Mouse (Mus musculus) intestine, postnatal 0 days (tissue): ENCODE data around the gene Tnks1bp1. TPM values are rescaled to one million over a fixed set of nuclear protein-coding genes. Genes with fewer than 3 reads are reported as not detected.

Source experiments
- ATAC-seq: fragments of 200-750 bp; cut with Nextera tagmentation; 2 replicates; pipeline ENCODE4 v1.8.0; 2017; ENCODE audit warnings: mild to moderate bottlenecking, moderate TSS enrichment, moderate library complexity
- H3K27ac ChIP-seq: fragments of 300-500 bp; sonication (generic); 2 replicates; pipeline ENCODE4 v1.5.1; 2014; ENCODE audit warnings: mild to moderate bottlenecking, low read depth, low read length, moderate library complexity
- H3K27me3 ChIP-seq: fragments of 300-500 bp; sonication (generic); replicated peaks from 2 replicates; pipeline ENCODE4 v1.6.1; 2014; ENCODE audit warnings: low read length, mixed read lengths; ENCODE audit not compliant: control insufficient read depth, insufficient read depth
- H3K36me3 ChIP-seq: fragments of 300-500 bp; sonication (generic); 2 replicates; pipeline ENCODE4 v1.6.1; 2014; ENCODE audit warnings: mild to moderate bottlenecking, moderate library complexity; ENCODE audit not compliant: control insufficient read depth, insufficient read depth
- H3K4me1 ChIP-seq: fragments of 300-500 bp; sonication (generic); replicated peaks from 2 replicates; pipeline ENCODE4 v1.6.1; 2014; ENCODE audit warnings: antibody characterized with exemption, low read length, mixed read lengths; ENCODE audit not compliant: control insufficient read depth, insufficient read depth
- H3K4me2 ChIP-seq: fragments of 300-500 bp; sonication (generic); replicated peaks from 2 replicates; pipeline ENCODE4 v1.6.1; 2014; ENCODE audit warnings: low read depth, mild to moderate bottlenecking, moderate library complexity
- H3K4me3 ChIP-seq: fragments of 300-500 bp; sonication (generic); 2 replicates; pipeline ENCODE4 v1.5.1; 2014; ENCODE audit warnings: low read depth, low read length
- H3K9ac ChIP-seq: fragments of 300-500 bp; sonication (generic); 2 replicates; pipeline ENCODE4 v1.6.1; 2014; ENCODE audit warnings: mild to moderate bottlenecking, low read depth, low read length
- H3K9me3 ChIP-seq: fragments of 300-500 bp; sonication (generic); 2 replicates; pipeline ENCODE4 v1.6.1; 2016; ENCODE audit warnings: mixed run types; ENCODE audit not compliant: control insufficient read depth
- CTCF ChIP-seq: sonication (generic); IDR thresholded peaks from 2 replicates; pipeline ENCODE4 v1.5.1; 2016; ENCODE audit warnings: low read depth, mild to moderate bottlenecking, control low read depth, antibody characterized with exemption, moderate library complexity
- WGBS: fragments of 180-500 bp; shearing (Covaris S2); extraction: QIAGEN DNeasy Blood & Tissue Kit; methylation state at CpG from one replicate; pipeline ENCODE4 v1.1.7; 2014; 5-methylcytosine and 5-hydroxymethylcytosine counted together
- polyA plus RNA-seq: library from polyadenylated mRNA; unstranded; fragments of >200 nt; fragmentation: Nextera tagmentation; extraction: Ambion mirVana; gene quantifications from 2 replicates; pipeline ENCODE4 v1.2.1, GENCODE M21; 2015

Gene Tnks1bp1
- polyA plus RNA-seq, 1 experiment from 2014 or later: 18.0 TPM

- Histone ChIP-seq H3K4me2 (no peak overlapping the region), H3K36me3 (no peaks in the 10 kb centered on the region), H3K9me3 (no peaks in the 10 kb centered on the region), H3K9ac (no peak overlapping the region), H3K27ac (no peak overlapping the region), H3K4me1 (peaks cover 13% of the 10 kb centered on the region), H3K27me3 (no peaks in the 10 kb centered on the region), H3K4me3 (no peak overlapping the region)
- TF ChIP-seq CTCF: peak; percentile 80
- 32% methylated on average over 4 of the region's 4 CpGs for WGBS
- no peak for ATAC-seq
Observed at GRCm38 (mm10) chr2:85007729-85008128, 40.1 kb upstream of the Tnks1bp1 start.

- Histone ChIP-seq H3K27ac (peak overlapping the region; percentile 76), H3K27me3 (no peaks in the 10 kb centered on the region), H3K36me3 (no peaks in the 10 kb centered on the region), H3K9me3 (no peaks in the 10 kb centered on the region), H3K4me1 (peaks cover 13% of the 10 kb centered on the region), H3K9ac (no peak overlapping the region), H3K4me2 (no peak overlapping the region; the same call in 1 of the 2 replicates), H3K4me3 (no peak overlapping the region)
- no peak for TF ChIP-seq CTCF
- ATAC-seq: peak; percentile 89
- 27% methylated on average over 2 of the region's 2 CpGs for WGBS
Observed at GRCm38 (mm10) chr2:85009212-85009611, 38.6 kb upstream of the Tnks1bp1 start.

- TF ChIP-seq CTCF: no peak
Observed at GRCm38 (mm10) chr2:85011906-85012604, 35.8 kb upstream of the Tnks1bp1 start.

GRCm38 (mm10) chr2:85012679-85013078, 35.1 kb upstream of the Tnks1bp1 start:
- Histone ChIP-seq H3K9me3 (no peaks in the 10 kb centered on the region), H3K9ac (no peak overlapping the region), H3K4me1 (peaks cover 13% of the 10 kb centered on the region), H3K4me3 (no peak overlapping the region), H3K36me3 (no peaks in the 10 kb centered on the region), H3K4me2 (no peak overlapping the region), H3K27ac (no peak overlapping the region), H3K27me3 (no peaks in the 10 kb centered on the region)
- TF ChIP-seq CTCF: no peak
- 80% methylated on average over 14 of the region's 14 CpGs for WGBS
- ATAC-seq: no peak

More at GRCm38 (mm10) chr2:85011906-85012604, 35.8 kb upstream of the Tnks1bp1 start:
- Histone ChIP-seq H3K27me3 (no peaks in the 10 kb centered on the region), H3K9ac (no peak overlapping the region), H3K9me3 (no peaks in the 10 kb centered on the region), H3K36me3 (no peaks in the 10 kb centered on the region), H3K4me3 (no peak overlapping the region), H3K27ac (peak overlapping the region; percentile 35; the same call in 1 of the 2 replicates), H3K4me1 (peaks cover 13% of the 10 kb centered on the region), H3K4me2 (no peak overlapping the region)
- WGBS: 27% methylated on average over 9 of the region's 9 CpGs
- ATAC-seq: peak; percentile 74

GRCm38 (mm10) chr2:85013826-85014587, 33.8 kb upstream of the Tnks1bp1 start:
- peaks cover 13% of the 10 kb centered on the region for H3K4me1 ChIP-seq
- H3K4me2 ChIP-seq: no peak overlapping the region
- H3K27me3 ChIP-seq: no peaks in the 10 kb centered on the region
- no peak overlapping the region for H3K4me3 ChIP-seq
- no peak overlapping the region for H3K27ac ChIP-seq
- H3K9me3 ChIP-seq: no peaks in the 10 kb centered on the region
- no peak overlapping the region for H3K9ac ChIP-seq
- 67% methylated on average over 5 of the region's 5 CpGs for WGBS
- H3K36me3 ChIP-seq: no peaks in the 10 kb centered on the region
- no peak for ATAC-seq
- peak; percentile 24; the same call in 1 of the 2 replicates for TF ChIP-seq CTCF

DNA sequence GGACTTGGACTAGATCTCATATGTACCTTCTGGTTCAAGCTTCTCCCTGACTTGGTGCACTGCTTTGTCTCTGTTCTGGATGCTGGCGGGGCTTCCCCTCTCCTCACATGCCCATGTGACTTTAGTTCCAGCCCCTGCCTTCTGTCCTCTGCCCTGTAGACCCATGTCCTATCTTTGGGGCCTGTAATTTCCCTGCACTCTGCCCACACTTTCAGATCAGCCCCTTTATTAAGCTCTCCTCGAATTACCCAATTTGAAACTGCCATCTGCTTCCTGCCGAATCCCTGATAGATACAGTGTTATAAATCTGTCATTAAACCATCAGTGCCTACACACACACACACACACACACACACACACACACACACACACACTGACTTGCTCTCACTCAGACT, 33.2 kb upstream of the Tnks1bp1 start:
- TF ChIP-seq CTCF: no peak
- H3K9ac ChIP-seq: no peak overlapping the region
- WGBS: 24% methylated on average over 3 of the region's 3 CpGs
- H3K36me3 ChIP-seq: no peaks in the 10 kb centered on the region
- no peak for ATAC-seq
- no peak overlapping the region for H3K4me3 ChIP-seq
- H3K27ac ChIP-seq: no peak overlapping the region
- H3K4me2 ChIP-seq: no peak overlapping the region
- H3K9me3 ChIP-seq: no peaks in the 10 kb centered on the region
- H3K4me1 ChIP-seq: peaks cover 11% of the 10 kb centered on the region
- no peaks in the 10 kb centered on the region for H3K27me3 ChIP-seq
